16 mouse cellular contexts compared by ENCODE assay signal in the genomic region with DNA sequence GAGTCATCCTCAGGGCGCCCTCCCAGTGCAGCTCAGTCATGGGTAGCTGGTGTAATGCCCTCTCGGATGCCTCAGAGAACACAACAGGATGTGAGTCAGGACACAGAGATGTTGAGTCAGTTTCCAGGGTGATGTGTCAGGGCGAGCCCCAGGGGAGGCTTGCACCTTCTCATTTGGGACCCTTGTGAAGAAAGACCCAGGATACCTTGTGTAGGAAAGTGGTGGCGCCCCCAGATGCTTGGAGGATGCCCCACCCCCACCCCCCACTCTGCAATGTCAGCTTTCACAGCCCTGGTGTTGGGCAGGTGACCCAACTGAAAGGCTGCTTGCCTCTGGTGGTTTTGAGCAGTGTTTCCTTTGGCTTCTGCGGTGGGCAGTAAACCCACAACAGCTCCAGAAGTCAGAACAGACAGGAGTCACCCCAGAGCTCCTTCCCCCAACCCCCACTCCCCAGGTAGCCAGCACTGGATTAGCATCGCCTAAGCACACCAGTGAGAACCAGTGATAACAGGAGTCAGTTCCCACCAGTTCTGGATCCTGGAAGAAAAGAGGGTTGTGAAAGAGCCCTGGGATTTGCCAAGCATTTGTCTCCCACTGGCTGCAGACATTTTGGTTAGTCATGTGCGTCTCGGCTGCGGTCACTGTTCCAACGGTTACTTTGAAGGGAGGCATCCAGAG.
DNase-seq lines count a peak whose midpoint lies in the region; ATAC-seq and TF ChIP-seq lines count a peak whose summit lies in the region.
"Had no signal": no experiment of that assay in that cellular context is flagged by ENCODE, and none has a peak within 500 bp of the region (broad histone marks: within the 10 kb centered on the region; RNA-seq: fewer than 3 reads in every experiment).

No protein-coding gene starts in this region.

- no peak for TF ChIP-seq EP300 in stomach, postnatal 0 days (optimal IDR thresholded peaks at IDR 0.05)

- H3K9ac ChIP-seq in stomach, postnatal 0 days (ENCODE audit: low read length), result no peak overlapping the region
- H3K9ac ChIP-seq in forebrain, embryonic 13.5 days, result no peak overlapping the region
- H3K9ac ChIP-seq: hindbrain, embryonic 13.5 days; liver, embryonic 15.5 days; midbrain, embryonic 13.5 days had no signal

- TF ChIP-seq CTCF in stomach, postnatal 0 days (IDR thresholded peaks at IDR 0.05; ENCODE audit: low read depth), result no peak

- peak overlapping the region; percentile 53 for H3K27ac ChIP-seq in limb, embryonic 10.5 days
- no peak overlapping the region for H3K27ac ChIP-seq in stomach, postnatal 0 days (replicated peaks)
- H3K27ac ChIP-seq in forebrain, embryonic 13.5 days, result no peak overlapping the region
- H3K27ac ChIP-seq: heart, embryonic 10.5 days; hindbrain, embryonic 13.5 days; liver, embryonic 15.5 days; midbrain, embryonic 13.5 days had no signal

- peak; percentile 29 for DNase-seq in thymus, postnatal 0 days (ENCODE audit: low spot score)
- no peak for DNase-seq in thymus, postnatal 10 days (ENCODE audit: low spot score in 2 of 2)
- DNase-seq in T-cell, adult 2 months (ENCODE audit: low spot score), result peak; percentile 38
- DNase-seq in limb, embryonic 10.5 days (ENCODE audit: low spot score), result no peak
- no peak for DNase-seq in stomach, postnatal 0 days (ENCODE audit: low spot score)
- no peak for DNase-seq in gastrocnemius, postnatal 4 days (ENCODE audit: low spot score in 2 of 2)
- DNase-seq in lung, postnatal 4 days, result no peak
- DNase-seq: adrenal gland, postnatal 36 days; cerebellum, adult 9-11 months; layer of hippocampus, postnatal 36 days; thymus, adult 18-20 months had no signal

- 0 out of 2 replicates have a peak, but pooled peaks cover 17% of the 10 kb centered on the region for H3K27me3 ChIP-seq in limb, embryonic 10.5 days (ENCODE audit: low read depth, poor library complexity, severe bottlenecking)
- no peaks in the 10 kb centered on the region for H3K27me3 ChIP-seq in stomach, postnatal 0 days (ENCODE audit: control insufficient read depth, insufficient read depth, low read length)
- H3K27me3 ChIP-seq in forebrain, embryonic 13.5 days, result peaks cover 26% of the 10 kb centered on the region
- H3K27me3 ChIP-seq: hindbrain, embryonic 13.5 days; liver, embryonic 15.5 days had no signal

- no peaks in the 10 kb centered on the region for H3K36me3 ChIP-seq in limb, embryonic 10.5 days
- no peaks in the 10 kb centered on the region for H3K36me3 ChIP-seq in stomach, postnatal 0 days (ENCODE audit: control insufficient read depth, insufficient read depth, low read length)
- H3K36me3 ChIP-seq in forebrain, embryonic 13.5 days (ENCODE audit: poor library complexity, severe bottlenecking), result no peaks in the 10 kb centered on the region
- H3K36me3 ChIP-seq: heart, embryonic 10.5 days; hindbrain, embryonic 13.5 days; midbrain, embryonic 13.5 days had no signal

- H3K9me3 ChIP-seq in limb, embryonic 10.5 days (replicated peaks), result no peaks in the 10 kb centered on the region
- H3K9me3 ChIP-seq in stomach, postnatal 0 days (ENCODE audit: control insufficient read depth, low read length), result no peaks in the 10 kb centered on the region
- peaks cover 7% of the 10 kb centered on the region; the same call in 1 of the 2 replicates for H3K9me3 ChIP-seq in forebrain, embryonic 13.5 days (replicated peaks)
- H3K9me3 ChIP-seq: liver, embryonic 15.5 days had no signal

- H3K4me1 ChIP-seq in limb, embryonic 10.5 days, result peaks cover 26% of the 10 kb centered on the region
- H3K4me1 ChIP-seq in stomach, postnatal 0 days (replicated peaks; ENCODE audit: control insufficient read depth, insufficient read depth), result no peaks in the 10 kb centered on the region
- no peaks in the 10 kb centered on the region for H3K4me1 ChIP-seq in forebrain, embryonic 13.5 days
- H3K4me1 ChIP-seq: liver, embryonic 15.5 days had no signal

- WGBS in limb, embryonic 10.5 days, result 59% methylated on average over 10 of the region's 10 CpGs
- 63% methylated on average over 10 of the region's 10 CpGs for WGBS in stomach, postnatal 0 days
- 64% methylated on average over 10 of the region's 10 CpGs for WGBS in forebrain, embryonic 13.5 days

- ATAC-seq in stomach, postnatal 0 days (ENCODE audit: low FRiP score, low TSS enrichment), result peak; percentile 56; the same call in 1 of the 2 replicates
- ATAC-seq in forebrain, embryonic 13.5 days, result no peak

- no peak overlapping the region for H3K4me3 ChIP-seq in limb, embryonic 10.5 days
- H3K4me3 ChIP-seq in stomach, postnatal 0 days (ENCODE audit: low read depth, low read length), result no peak overlapping the region
- no peak overlapping the region for H3K4me3 ChIP-seq in forebrain, embryonic 13.5 days
- H3K4me3 ChIP-seq: heart, embryonic 10.5 days; hindbrain, embryonic 13.5 days; liver, embryonic 15.5 days; midbrain, embryonic 13.5 days had no signal

- H3K4me2 ChIP-seq in stomach, postnatal 0 days (replicated peaks; ENCODE audit: low read depth), result no peak overlapping the region
- H3K4me2 ChIP-seq in forebrain, embryonic 13.5 days, result no peak overlapping the region
- H3K4me2 ChIP-seq: hindbrain, embryonic 13.5 days; liver, embryonic 15.5 days; midbrain, embryonic 13.5 days had no signal

Comparison
In these comparisons a context has a peak if more than half of its experiments do, and no peak if none do; other contexts are left out.
1. DNase-seq: peak in thymus, postnatal 0 days (single experiment) and T-cell, adult 2 months (single experiment); none in thymus, postnatal 10 days (0 of 2), limb, embryonic 10.5 days (single experiment), stomach, postnatal 0 days (single experiment), gastrocnemius, postnatal 4 days (0 of 2) and lung, postnatal 4 days (0 of 2).